28 mouse cellular contexts compared by ENCODE assay signal in genomic region chr10:61747302-61747701, GRCm38 (mm10). TPM values are rescaled to one million over a fixed set of nuclear protein-coding genes. Genes with fewer than 3 reads are reported as not detected.
A peak's percentile ranks its signal among the peaks of the same experiment; 100 is the strongest.
DNase-seq lines count a peak whose midpoint lies in the region; ATAC-seq and TF ChIP-seq lines count a peak whose summit lies in the region.
"Had no signal": no experiment of that assay in that cellular context is flagged by ENCODE, and none has a peak within 500 bp of the region (broad histone marks: within the 10 kb centered on the region; RNA-seq: fewer than 3 reads in every experiment).

No protein-coding gene starts in this region.

- peak; percentile 28 for DNase-seq in gastrocnemius, postnatal 10 days
- no peak for DNase-seq in gastrocnemius, postnatal 4 days (ENCODE audit: low spot score in 2 of 2)
- peak; percentile 34 for DNase-seq in hindbrain, postnatal 0 days (ENCODE audit: low spot score)
- no peak for DNase-seq in hindbrain, embryonic 11.5 days (ENCODE audit: low spot score)
- no peak for DNase-seq in adrenal gland, postnatal 36 days
- DNase-seq: adrenal gland, adult 2 months; adrenal gland, postnatal 14 days; cerebellum, adult 18-20 months; cerebellum, adult 9-10 months; cerebellum, postnatal 25 days; embryo, embryonic 11 days; heart, adult 18-20 months; heart, postnatal 14 days; heart, postnatal 4 days had no signal

- no peaks in the 10 kb centered on the region for H3K27me3 ChIP-seq in hindbrain, postnatal 0 days (ENCODE audit: insufficient read depth, low read length)
- H3K27me3 ChIP-seq in hindbrain, embryonic 11.5 days (ENCODE audit: control insufficient read depth, insufficient read depth, low read length), result no peaks in the 10 kb centered on the region
- no peaks in the 10 kb centered on the region for H3K27me3 ChIP-seq in neural tube, embryonic 13.5 days
- no peaks in the 10 kb centered on the region for H3K27me3 ChIP-seq in neural tube, embryonic 15.5 days (replicated peaks)
- no peaks in the 10 kb centered on the region for H3K27me3 ChIP-seq in myocyte (ENCODE audit: control insufficient read depth, insufficient read depth, insufficient read length)
- H3K27me3 ChIP-seq: embryonic facial prominence, embryonic 13.5 days; forebrain, embryonic 12.5 days; forebrain, embryonic 15.5 days; heart, embryonic 13.5 days; hindbrain, embryonic 12.5 days had no signal

- ATAC-seq in hindbrain, postnatal 0 days, result no peak
- no peak for ATAC-seq in hindbrain, embryonic 11.5 days (ENCODE audit: low FRiP score)
- ATAC-seq in neural tube, embryonic 13.5 days (ENCODE audit: low read depth), result no peak
- no peak for ATAC-seq in neural tube, embryonic 15.5 days (ENCODE audit: low FRiP score)
- ATAC-seq: CD4-positive, CD25-positive, alpha-beta regulatory T cell, adult 4 months; forebrain, embryonic 15.5 days; intestine, postnatal 0 days had no signal

- H3K9me3 ChIP-seq in hindbrain, postnatal 0 days (ENCODE audit: low read length), result no peaks in the 10 kb centered on the region
- no peaks in the 10 kb centered on the region for H3K9me3 ChIP-seq in hindbrain, embryonic 11.5 days (ENCODE audit: control insufficient read depth, low read length)
- peaks cover 4% of the 10 kb centered on the region; the same call in 1 of the 2 replicates for H3K9me3 ChIP-seq in neural tube, embryonic 13.5 days
- no peaks in the 10 kb centered on the region for H3K9me3 ChIP-seq in neural tube, embryonic 15.5 days (replicated peaks)
- H3K9me3 ChIP-seq: embryonic facial prominence, embryonic 13.5 days; forebrain, embryonic 12.5 days; forebrain, embryonic 15.5 days; hindbrain, embryonic 12.5 days had no signal

- H3K27ac ChIP-seq in hindbrain, postnatal 0 days, result no peak overlapping the region
- H3K27ac ChIP-seq in hindbrain, embryonic 11.5 days (ENCODE audit: low read depth, low read length), result no peak overlapping the region
- 0 out of 2 replicates have a peak overlapping the region, but pooled peaks have one; percentile 38 for H3K27ac ChIP-seq in neural tube, embryonic 13.5 days (replicated peaks)
- H3K27ac ChIP-seq in neural tube, embryonic 15.5 days (replicated peaks), result no peak overlapping the region
- H3K27ac ChIP-seq: embryonic facial prominence, embryonic 10.5 days; embryonic facial prominence, embryonic 13.5 days; forebrain, embryonic 12.5 days; forebrain, embryonic 15.5 days; heart, embryonic 10.5 days; heart, embryonic 13.5 days; hindbrain, embryonic 12.5 days had no signal

- no peak overlapping the region for H3ac ChIP-seq in myocyte (ENCODE audit: control insufficient read depth, insufficient read length)

- H3K4me1 ChIP-seq in hindbrain, postnatal 0 days (ENCODE audit: insufficient read depth, low read length), result no peaks in the 10 kb centered on the region
- H3K4me1 ChIP-seq in hindbrain, embryonic 11.5 days (replicated peaks; ENCODE audit: control insufficient read depth, insufficient read depth, low read length), result no peaks in the 10 kb centered on the region
- H3K4me1 ChIP-seq in neural tube, embryonic 13.5 days (replicated peaks), result no peaks in the 10 kb centered on the region
- no peaks in the 10 kb centered on the region for H3K4me1 ChIP-seq in neural tube, embryonic 15.5 days
- H3K4me1 ChIP-seq: embryonic facial prominence, embryonic 10.5 days; embryonic facial prominence, embryonic 13.5 days; forebrain, embryonic 12.5 days; forebrain, embryonic 15.5 days; heart, embryonic 10.5 days; heart, embryonic 13.5 days; hindbrain, embryonic 12.5 days had no signal

- no peak for TF ChIP-seq POLR2A in myocyte (IDR thresholded peaks at IDR 0.05; ENCODE audit: insufficient read length, low read depth)

- TF ChIP-seq CTCF in hindbrain, postnatal 0 days (IDR thresholded peaks at IDR 0.05; ENCODE audit: low read depth), result no peak

- no peak overlapping the region for H3K4me3 ChIP-seq in hindbrain, postnatal 0 days (ENCODE audit: low read length)
- no peak overlapping the region for H3K4me3 ChIP-seq in hindbrain, embryonic 11.5 days (ENCODE audit: low read depth, low read length)
- H3K4me3 ChIP-seq in neural tube, embryonic 13.5 days, result no peak overlapping the region
- no peak overlapping the region for H3K4me3 ChIP-seq in neural tube, embryonic 15.5 days (replicated peaks)
- H3K4me3 ChIP-seq in myocyte, result no peak overlapping the region
- H3K4me3 ChIP-seq: embryonic facial prominence, embryonic 10.5 days; embryonic facial prominence, embryonic 13.5 days; erythroblast, embryonic 14.5 days; forebrain, embryonic 12.5 days; forebrain, embryonic 15.5 days; heart, embryonic 10.5 days; heart, embryonic 13.5 days; hindbrain, embryonic 12.5 days had no signal

- H3K36me3 ChIP-seq in hindbrain, postnatal 0 days (ENCODE audit: insufficient read depth, low read length), result peaks cover 81% of the 10 kb centered on the region
- H3K36me3 ChIP-seq in hindbrain, embryonic 11.5 days (ENCODE audit: control insufficient read depth, insufficient read depth, low read length), result peaks cover 38% of the 10 kb centered on the region
- H3K36me3 ChIP-seq in neural tube, embryonic 13.5 days, result peaks cover 99% of the 10 kb centered on the region
- peaks cover 95% of the 10 kb centered on the region for H3K36me3 ChIP-seq in neural tube, embryonic 15.5 days
- no peaks in the 10 kb centered on the region for H3K36me3 ChIP-seq in myocyte (ENCODE audit: control insufficient read depth, insufficient read depth)

- 79% methylated on average over 13 of the region's 13 CpGs for WGBS in hindbrain, postnatal 0 days
- WGBS in hindbrain, embryonic 11.5 days, result 92% methylated on average over 13 of the region's 13 CpGs
- WGBS in neural tube, embryonic 13.5 days, result 82% methylated on average over 13 of the region's 13 CpGs
- 79% methylated on average over 13 of the region's 13 CpGs for WGBS in neural tube, embryonic 15.5 days

- H3K9ac ChIP-seq in hindbrain, postnatal 0 days (replicated peaks; ENCODE audit: low read length), result no peak overlapping the region
- H3K9ac ChIP-seq in hindbrain, embryonic 11.5 days (ENCODE audit: low read depth, low read length), result no peak overlapping the region
- no peak overlapping the region for H3K9ac ChIP-seq in neural tube, embryonic 13.5 days
- H3K9ac ChIP-seq in neural tube, embryonic 15.5 days (replicated peaks), result no peak overlapping the region
- H3K9ac ChIP-seq: embryonic facial prominence, embryonic 13.5 days; forebrain, embryonic 12.5 days; forebrain, embryonic 15.5 days; heart, embryonic 13.5 days; hindbrain, embryonic 12.5 days had no signal

- no peak overlapping the region for H3K4me2 ChIP-seq in hindbrain, postnatal 0 days (ENCODE audit: low read depth, low read length)
- H3K4me2 ChIP-seq in hindbrain, embryonic 11.5 days (replicated peaks; ENCODE audit: low read depth, low read length), result no peak overlapping the region
- H3K4me2 ChIP-seq in neural tube, embryonic 13.5 days, result no peak overlapping the region
- no peak overlapping the region for H3K4me2 ChIP-seq in neural tube, embryonic 15.5 days
- H3K4me2 ChIP-seq in myocyte (ENCODE audit: low read depth), result no peak overlapping the region
- H3K4me2 ChIP-seq: embryonic facial prominence, embryonic 13.5 days; forebrain, embryonic 12.5 days; forebrain, embryonic 15.5 days; heart, embryonic 13.5 days; hindbrain, embryonic 12.5 days had no signal

- no peaks in the 10 kb centered on the region for H3K79me2 ChIP-seq in myocyte (ENCODE audit: control insufficient read depth, insufficient read depth)

TF ChIP-seq in myocyte, 11 proteins besides CTCF, POLR2A, EP300 and RAD21 (continues in another document):
- peak; percentile 39 for TF ChIP-seq TCF12 (IDR thresholded peaks at IDR 0.05; ENCODE audit: insufficient read depth, poor library complexity, severe bottlenecking)
- TF ChIP-seq TCF3 (IDR thresholded peaks at IDR 0.05; ENCODE audit: insufficient read length, low read depth), result peak; percentile 97
- TF ChIP-seq SRF (IDR thresholded peaks at IDR 0.05; ENCODE audit: control insufficient read depth, insufficient read length, low read depth), result no peak
- TF ChIP-seq MYOD1 (IDR thresholded peaks at IDR 0.05; ENCODE audit: control insufficient read depth in 1 of 3, insufficient read length in 2 of 3, low read depth in 2 of 3), result peak in 2 of 3 experiments; percentile 91 to 97
- peak; percentile 23 to 97 (median 97) for TF ChIP-seq MYOG (IDR thresholded peaks at IDR 0.05; ENCODE audit: control insufficient read depth in 1 of 3, insufficient read depth in 1 of 3, insufficient read length in 2 of 3, low read depth in 2 of 3)

RNA-seq across cellular contexts. Expression of gene Aifm2, which starts 32.2 kb away (rescaled TPM):
- total RNA-seq in gastrocnemius, postnatal 10 days (2021), result 10 to 100 TPM; 11.4 to 12.3 TPM
- 10 to 100 TPM; 18.9 to 22.9 TPM for total RNA-seq in gastrocnemius, postnatal 4 days (2021)
- total RNA-seq in hindbrain, postnatal 0 days (2014; rRNA removed), result 21.0 and 28.4 TPM in 2 replicates
- 14.5 and 14.6 TPM in 2 replicates for polyA plus RNA-seq in hindbrain, postnatal 0 days (2015; fragmentation: Nextera tagmentation; extraction: Ambion mirVana)
- 5.0 and 6.1 TPM in 2 replicates for polyA plus RNA-seq in hindbrain, embryonic 11.5 days (2014; fragmentation: Nextera tagmentation; extraction: Ambion mirVana)
- 10.7 and 14.1 TPM in 2 replicates for polyA plus RNA-seq in neural tube, embryonic 13.5 days (2015; fragmentation: Nextera tagmentation; extraction: Ambion mirVana)
- polyA plus RNA-seq in neural tube, embryonic 15.5 days (2015; fragmentation: Nextera tagmentation; extraction: Ambion mirVana), result 17.3 and 18.2 TPM in 2 replicates
- 20.2 TPM for polyA plus RNA-seq in myocyte (2012; fragmentation: generic; extraction: Trizol)
- total RNA-seq in adrenal gland, postnatal 36 days (2021), result 100 to 1,000 TPM; 187 to 377 TPM

RNA-seq across cellular contexts. Expression of gene H2afy2, which starts 36.6 kb away (rescaled TPM):
- total RNA-seq in gastrocnemius, postnatal 10 days (2021), result 1 to 10 TPM; 4.7 to 7.8 TPM
- total RNA-seq in gastrocnemius, postnatal 4 days (2021), result 10 to 100 TPM; 14.3 to 14.6 TPM
- 90.4 and 97.7 TPM in 2 replicates for total RNA-seq in hindbrain, postnatal 0 days (2014; rRNA removed)
- polyA plus RNA-seq in hindbrain, postnatal 0 days (2015; fragmentation: Nextera tagmentation; extraction: Ambion mirVana), result 157 and 162 TPM in 2 replicates
- 235 and 259 TPM in 2 replicates for polyA plus RNA-seq in hindbrain, embryonic 11.5 days (2014; fragmentation: Nextera tagmentation; extraction: Ambion mirVana)
- polyA plus RNA-seq in neural tube, embryonic 13.5 days (2015; fragmentation: Nextera tagmentation; extraction: Ambion mirVana), result 306 and 328 TPM in 2 replicates
- polyA plus RNA-seq in neural tube, embryonic 15.5 days (2015; fragmentation: Nextera tagmentation; extraction: Ambion mirVana), result 232 and 258 TPM in 2 replicates
- polyA plus RNA-seq in myocyte (2012; fragmentation: generic; extraction: Trizol), result 4.5 TPM
- 1 to 10 TPM; 9.1 to 9.4 TPM for total RNA-seq in adrenal gland, postnatal 36 days (2021)
- total RNA-seq: MEL had no signal
- polyA plus RNA-seq: CD4-positive, CD25-positive, alpha-beta regulatory T cell, adult 4 months; erythroblast, embryonic 14.5 days had no signal

RNA-seq across cellular contexts. Expression of gene Tysnd1, which starts 52.0 kb away (rescaled TPM):
- 10 to 100 TPM; 12.9 to 16.7 TPM for total RNA-seq in gastrocnemius, postnatal 10 days (2021)
- total RNA-seq in gastrocnemius, postnatal 4 days (2021), result 10 to 100 TPM; 23.0 to 24.4 TPM
- 70.5 and 84.8 TPM in 2 replicates for total RNA-seq in hindbrain, postnatal 0 days (2014; rRNA removed)
- polyA plus RNA-seq in hindbrain, postnatal 0 days (2015; fragmentation: Nextera tagmentation; extraction: Ambion mirVana), result 31.8 and 32.2 TPM in 2 replicates
- 29.6 and 30.7 TPM in 2 replicates for polyA plus RNA-seq in hindbrain, embryonic 11.5 days (2014; fragmentation: Nextera tagmentation; extraction: Ambion mirVana)
- polyA plus RNA-seq in neural tube, embryonic 13.5 days (2015; fragmentation: Nextera tagmentation; extraction: Ambion mirVana), result 26.7 and 29.0 TPM in 2 replicates
- 31.4 and 33.7 TPM in 2 replicates for polyA plus RNA-seq in neural tube, embryonic 15.5 days (2015; fragmentation: Nextera tagmentation; extraction: Ambion mirVana)
- polyA plus RNA-seq in myocyte (2012; fragmentation: generic; extraction: Trizol), result 25.3 TPM
- 100 to 1,000 TPM in 1 of 2 experiments, 10 to 100 TPM in 1; 66.4 to 113 TPM for total RNA-seq in adrenal gland, postnatal 36 days (2021)

Comparison
In these comparisons a context has a peak if more than half of its experiments do, and no peak if none do; other contexts are left out.
1. DNase-seq: peak in gastrocnemius, postnatal 10 days (single experiment) and hindbrain, postnatal 0 days (single experiment); none in gastrocnemius, postnatal 4 days (0 of 2), hindbrain, embryonic 11.5 days (single experiment) and adrenal gland, postnatal 36 days (0 of 2).
2. RNA of gene H2afy2, which starts 36.6 kb away (polyA plus RNA-seq): 306 to 328 TPM in neural tube, embryonic 13.5 days, 232 to 258 TPM in neural tube, embryonic 15.5 days, 235 to 259 TPM in hindbrain, embryonic 11.5 days and 157 to 162 TPM in hindbrain, postnatal 0 days; 4.5 TPM in myocyte (single experiment); every median in the first group is over 10 times any median in the second.